Mouse (Mus musculus): Measurements from ENCODE around the gene Npepps.

DNA sequence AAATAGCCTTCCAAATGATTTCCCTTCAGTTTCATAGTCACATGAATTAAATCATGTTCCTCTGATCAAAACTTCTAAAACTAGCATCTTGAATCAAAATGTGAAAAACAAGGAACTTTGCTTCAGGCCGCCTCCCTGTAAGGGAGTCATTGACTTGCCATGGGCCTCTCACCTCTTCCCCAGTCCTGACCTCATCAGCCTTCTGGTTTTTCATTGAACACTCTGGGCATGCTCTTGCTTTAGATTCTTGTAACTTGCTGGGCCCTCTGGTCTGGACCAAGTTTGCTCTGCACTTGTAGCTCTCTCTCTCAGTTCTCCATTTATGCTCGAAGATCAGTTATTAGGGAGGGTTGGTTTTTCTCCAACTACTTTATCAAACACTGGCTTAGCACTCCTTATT, 58.8 kb downstream of the Npepps start:
- no peak for TF ChIP-seq EP300 (optimal IDR thresholded peaks at IDR 0.05)
- TF ChIP-seq CTCF (IDR thresholded peaks at IDR 0.05; ENCODE audit: low read depth), result no peak

All from stomach, postnatal 0 days (tissue).